In genomic region chr7:3303789-3304188, GRCm38 (mm10) we compare ENCODE assay signal across 9 mouse cellular contexts. TPM values are rescaled to one million over a fixed set of nuclear protein-coding genes. Genes with fewer than 3 reads are reported as not detected.
A peak's percentile ranks its signal among the peaks of the same experiment; 100 is the strongest.
DNase-seq lines count a peak whose midpoint lies in the region; ATAC-seq and TF ChIP-seq lines count a peak whose summit lies in the region.
"Had no signal": no experiment of that assay in that cellular context is flagged by ENCODE, and none has a peak within 500 bp of the region (broad histone marks: within the 10 kb centered on the region; RNA-seq: fewer than 3 reads in every experiment).

No protein-coding gene starts in this region.

- peaks cover 22% of the 10 kb centered on the region for H3K27me3 ChIP-seq in heart, embryonic 14.5 days (ENCODE audit: control insufficient read depth, insufficient read depth, low read length)
- H3K27me3 ChIP-seq in heart, postnatal 0 days (ENCODE audit: control insufficient read depth, insufficient read depth, low read length), result peaks cover 18% of the 10 kb centered on the region
- peaks cover 69% of the 10 kb centered on the region for H3K27me3 ChIP-seq in midbrain, embryonic 10.5 days (ENCODE audit: low read depth, poor library complexity, severe bottlenecking)

- no peak for ATAC-seq in heart, embryonic 14.5 days (ENCODE audit: insufficient number of reproducible peaks, insufficient read depth, low FRiP score, low read depth)
- no peak for ATAC-seq in heart, postnatal 0 days (ENCODE audit: insufficient read depth, low read depth)

- peak overlapping the region; percentile 32 to 42 for H3K4me3 ChIP-seq in heart, embryonic 14.5 days (ENCODE audit: control insufficient read depth in 1 of 2, insufficient read depth in 1 of 2, low read depth in 1 of 2, low read length in 2 of 2)
- H3K4me3 ChIP-seq in heart, postnatal 0 days (ENCODE audit: low read depth, low read length), result peak overlapping the region; percentile 43
- peak overlapping the region; percentile 61 for H3K4me3 ChIP-seq in midbrain, embryonic 10.5 days

- H3K9me3 ChIP-seq in heart, embryonic 14.5 days (ENCODE audit: control insufficient read depth, low read length), result no peaks in the 10 kb centered on the region
- H3K9me3 ChIP-seq in heart, postnatal 0 days (replicated peaks; ENCODE audit: control insufficient read depth, low read length), result no peaks in the 10 kb centered on the region
- no peaks in the 10 kb centered on the region; the same call in 1 of the 2 replicates for H3K9me3 ChIP-seq in midbrain, embryonic 10.5 days (replicated peaks)

- intact Hi-C loops in heart, postnatal 36 days (cut with DNase I), result loop anchor here (5.0 kb wide), 2 partner anchors 41 to 81 kb away; no protein-coding TSS in a partner anchor
- intact Hi-C loops in left cerebral cortex, postnatal 10 days (cut with DNase I), result loop anchor here (10.0 kb wide), 1 partner anchor 79 kb away; no protein-coding TSS in a partner anchor

- no peak for TF ChIP-seq CTCF in heart, postnatal 0 days (IDR thresholded peaks at IDR 0.05; ENCODE audit: low read depth)

- no peak for TF ChIP-seq EP300 in heart, postnatal 0 days (IDR thresholded peaks at IDR 0.05; ENCODE audit: low read depth)

- WGBS in heart, embryonic 14.5 days, result 9% methylated on average over 12 of the region's 12 CpGs
- WGBS in heart, postnatal 0 days, result 9% methylated on average over 12 of the region's 12 CpGs
- WGBS in midbrain, embryonic 10.5 days, result 2% methylated on average over 12 of the region's 12 CpGs

- H3K36me3 ChIP-seq in heart, embryonic 14.5 days (ENCODE audit: control insufficient read depth, insufficient read depth, low read length), result peaks cover 16% of the 10 kb centered on the region
- peaks cover 11% of the 10 kb centered on the region; the same call in 1 of the 2 replicates for H3K36me3 ChIP-seq in heart, postnatal 0 days (replicated peaks; ENCODE audit: control insufficient read depth, insufficient read depth, low read length)
- no peaks in the 10 kb centered on the region for H3K36me3 ChIP-seq in midbrain, embryonic 10.5 days

- H3K9ac ChIP-seq in heart, embryonic 14.5 days (ENCODE audit: low read length), result peak overlapping the region; percentile 18
- H3K9ac ChIP-seq in heart, postnatal 0 days (replicated peaks; ENCODE audit: low read depth, low read length), result no peak overlapping the region; the same call in 1 of the 2 replicates

- peaks cover 7 to 22% of the 10 kb centered on the region in 2 experiments for H3K4me1 ChIP-seq in heart, embryonic 14.5 days (ENCODE audit: control insufficient read depth in 2 of 2, insufficient read depth in 2 of 2, low read length in 2 of 2)
- peaks cover 3% of the 10 kb centered on the region; the same call in 1 of the 2 replicates for H3K4me1 ChIP-seq in heart, postnatal 0 days (ENCODE audit: control insufficient read depth, insufficient read depth)
- H3K4me1 ChIP-seq in midbrain, embryonic 10.5 days, result peaks cover 43% of the 10 kb centered on the region

- no peak overlapping the region for H3K27ac ChIP-seq in heart, embryonic 14.5 days (replicated peaks in 1 of 2; ENCODE audit: control insufficient read depth in 1 of 2, insufficient read depth in 1 of 2, low read depth in 2 of 2, low read length in 2 of 2)
- H3K27ac ChIP-seq in heart, postnatal 0 days (ENCODE audit: low read depth), result no peak overlapping the region
- H3K27ac ChIP-seq in midbrain, embryonic 10.5 days (replicated peaks), result peak overlapping the region; percentile 75

- no peak for DNase-seq in heart, postnatal 36 days
- peak; percentile 53 for DNase-seq in R1 (ENCODE audit: low read depth, low spot score)
- DNase-seq in heart, postnatal 0 days (ENCODE audit: low spot score), result no peak
- no peak for DNase-seq in midbrain, embryonic 10.5 days (ENCODE audit: low spot score)
- DNase-seq in thymus, postnatal 4 days, result no peak
- no peak for DNase-seq in layer of hippocampus, postnatal 25 days (ENCODE audit: extremely low spot score in 1 of 2, low spot score in 1 of 2)
- no peak for DNase-seq in left cerebral cortex, postnatal 10 days (ENCODE audit: extremely low spot score in 1 of 2, low spot score in 2 of 2)

- peak overlapping the region; percentile 83 for H3K4me2 ChIP-seq in heart, embryonic 14.5 days (ENCODE audit: low read length)
- peak overlapping the region; percentile 75 for H3K4me2 ChIP-seq in heart, postnatal 0 days (ENCODE audit: low read depth, low read length)

RNA-seq across cellular contexts. Expression of gene Prkcg, which starts 14.8 kb away (rescaled TPM):
- 0.28 and 0.59 TPM in 2 replicates for polyA plus RNA-seq in heart, embryonic 14.5 days (2014; fragmentation: Nextera tagmentation; extraction: Ambion mirVana)
- 1 to 10 TPM; 1.8 to 2.5 TPM for total RNA-seq in heart, postnatal 36 days (2021)
- total RNA-seq in heart, postnatal 0 days (2014; rRNA removed; ENCODE audit: low replicate concordance), result 1.8 and 4.2 TPM in 2 replicates
- polyA plus RNA-seq in heart, postnatal 0 days (2015; fragmentation: Nextera tagmentation; extraction: Ambion mirVana), result 0.30 and 0.40 TPM in 2 replicates
- 0.71 and 1.2 TPM in 2 replicates for polyA plus RNA-seq in midbrain, embryonic 10.5 days (2016; fragmentation: Nextera tagmentation; extraction: Ambion mirVana)
- total RNA-seq in layer of hippocampus, postnatal 25 days (2021), result 100 to 1,000 TPM; 540 to 555 TPM
- total RNA-seq in left cerebral cortex, postnatal 10 days (2021), result 100 to 1,000 TPM; 323 to 329 TPM

RNA-seq across cellular contexts. Expression of gene Myadm, which starts 14.9 kb away (rescaled TPM):
- polyA plus RNA-seq in heart, embryonic 14.5 days (2014; fragmentation: Nextera tagmentation; extraction: Ambion mirVana), result 220 and 248 TPM in 2 replicates
- total RNA-seq in heart, postnatal 36 days (2021), result 100 to 1,000 TPM; 160 to 162 TPM
- 223 and 238 TPM in 2 replicates for total RNA-seq in heart, postnatal 0 days (2014; rRNA removed; ENCODE audit: low replicate concordance)
- 119 and 123 TPM in 2 replicates for polyA plus RNA-seq in heart, postnatal 0 days (2015; fragmentation: Nextera tagmentation; extraction: Ambion mirVana)
- 29.6 and 35.1 TPM in 2 replicates for polyA plus RNA-seq in midbrain, embryonic 10.5 days (2016; fragmentation: Nextera tagmentation; extraction: Ambion mirVana)
- 10 to 100 TPM; 73.5 to 82.2 TPM for total RNA-seq in layer of hippocampus, postnatal 25 days (2021)
- total RNA-seq in left cerebral cortex, postnatal 10 days (2021), result 10 to 100 TPM; 77.1 to 81.5 TPM

RNA-seq across cellular contexts. Expression of gene Cacng7, which starts 29.0 kb away (rescaled TPM):
- 0.39 and 0.88 TPM in 2 replicates for polyA plus RNA-seq in heart, embryonic 14.5 days (2014; fragmentation: Nextera tagmentation; extraction: Ambion mirVana)
- total RNA-seq in heart, postnatal 36 days (2021), result 1 to 10 TPM; 3.7 to 4.7 TPM
- 4.0 and 6.3 TPM in 2 replicates for total RNA-seq in heart, postnatal 0 days (2014; rRNA removed; ENCODE audit: low replicate concordance)
- 0.15 and 0.29 TPM in 2 replicates for polyA plus RNA-seq in heart, postnatal 0 days (2015; fragmentation: Nextera tagmentation; extraction: Ambion mirVana)
- 1.7 and 2.7 TPM in 2 replicates for polyA plus RNA-seq in midbrain, embryonic 10.5 days (2016; fragmentation: Nextera tagmentation; extraction: Ambion mirVana)
- 100 to 1,000 TPM; 140 TPM for total RNA-seq in layer of hippocampus, postnatal 25 days (2021)
- 100 to 1,000 TPM; 144 to 148 TPM for total RNA-seq in left cerebral cortex, postnatal 10 days (2021)
- total RNA-seq: monocyte, adult 5-6 weeks had no signal

RNA-seq across cellular contexts. Expression of gene Nlrp12, which starts 54.2 kb away (rescaled TPM):
- polyA plus RNA-seq in heart, embryonic 14.5 days (2014; fragmentation: Nextera tagmentation; extraction: Ambion mirVana), result 0.04 TPM in 1 of 2 replicates, not detected in the other
- not detected for total RNA-seq in heart, postnatal 36 days (2021)
- total RNA-seq in heart, postnatal 0 days (2014; rRNA removed; ENCODE audit: low replicate concordance), result under 0.01 TPM in 1 of 2 replicates, not detected in the other
- 0.01 TPM in 2 replicates for polyA plus RNA-seq in heart, postnatal 0 days (2015; fragmentation: Nextera tagmentation; extraction: Ambion mirVana)
- not detected in 2 replicates for polyA plus RNA-seq in midbrain, embryonic 10.5 days (2016; fragmentation: Nextera tagmentation; extraction: Ambion mirVana)
- under 1 TPM in 1 of 2 experiments, not detected in 1; 0.05 TPM for total RNA-seq in layer of hippocampus, postnatal 25 days (2021)
- under 1 TPM; 0.08 to 0.19 TPM for total RNA-seq in left cerebral cortex, postnatal 10 days (2021)

Comparison
In these comparisons a context has a peak if more than half of its experiments do, and no peak if none do; other contexts are left out.
1. RNA of gene Prkcg, which starts 14.8 kb away (total RNA-seq): 540 to 555 TPM in layer of hippocampus, postnatal 25 days and 323 to 329 TPM in left cerebral cortex, postnatal 10 days; 1.8 to 2.5 TPM in heart, postnatal 36 days and 1.8 to 4.2 TPM in heart, postnatal 0 days; every median in the first group is over 10 times any median in the second.
2. RNA of gene Cacng7, which starts 29.0 kb away (total RNA-seq): 144 to 148 TPM in left cerebral cortex, postnatal 10 days and 140 TPM in layer of hippocampus, postnatal 25 days; 3.7 to 4.7 TPM in heart, postnatal 36 days and 4.0 to 6.3 TPM in heart, postnatal 0 days; every median in the first group is over 10 times any median in the second.
3. Peak in every context shown above with its lines, with median percentiles within 50 percentile points of each other: H3K4me3 ChIP-seq.